Mouse (Mus musculus) T-helper 17 cell (primary cell): Measurements from ENCODE around the gene Lsg1.

Experiments used
- in situ Hi-C, 2 experiments: fragments of 300-600 bp; cut with MboI, MseI; formaldehyde crosslinking; loops; 1 replicate in 1 of 2; 2 replicates in 1 of 2; pipeline ENCODE4 v1.15.1; 2025; ENCODE audit warnings: high pct_unique_total_duplicates in 2 of 2

The Lsg1 gene

DNA sequence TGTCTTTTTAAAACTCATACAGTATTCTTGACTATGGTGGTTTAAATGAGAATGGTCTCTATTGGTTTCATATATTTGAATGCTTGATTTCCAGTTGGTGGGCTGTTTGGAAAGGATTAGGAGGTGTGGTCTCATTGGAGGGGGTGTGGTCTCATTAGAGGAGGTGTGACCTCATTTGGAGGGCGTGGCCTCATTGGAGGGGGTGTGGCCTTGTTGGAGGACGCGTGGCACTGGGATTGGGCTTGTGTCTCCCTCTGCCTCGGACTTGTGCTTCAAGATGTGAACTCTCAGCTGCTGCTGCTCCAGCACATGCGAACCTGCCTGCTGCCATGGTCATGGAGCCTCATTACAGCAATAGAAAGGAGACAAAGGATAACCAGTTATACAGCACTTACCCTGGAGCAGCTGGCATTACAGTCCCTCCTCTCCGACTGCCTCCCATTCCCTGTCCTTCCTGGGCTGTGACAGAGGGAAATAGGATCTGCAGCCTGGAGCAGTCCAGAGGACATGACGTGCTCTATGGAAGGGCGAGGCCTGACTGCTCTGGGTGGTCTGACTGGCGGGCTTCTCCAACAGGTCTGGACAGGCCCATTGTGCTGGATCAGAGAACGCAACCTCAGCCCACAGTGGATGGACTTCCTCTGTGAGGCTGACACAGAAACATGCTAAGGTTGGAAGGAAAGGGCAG lies 65.0 kb downstream of the Lsg1 start:
- in situ Hi-C loops: loop anchor here (5.0 kb wide), 2 partner anchors 150 to 270 kb away; no protein-coding TSS in a partner anchor

DNA sequence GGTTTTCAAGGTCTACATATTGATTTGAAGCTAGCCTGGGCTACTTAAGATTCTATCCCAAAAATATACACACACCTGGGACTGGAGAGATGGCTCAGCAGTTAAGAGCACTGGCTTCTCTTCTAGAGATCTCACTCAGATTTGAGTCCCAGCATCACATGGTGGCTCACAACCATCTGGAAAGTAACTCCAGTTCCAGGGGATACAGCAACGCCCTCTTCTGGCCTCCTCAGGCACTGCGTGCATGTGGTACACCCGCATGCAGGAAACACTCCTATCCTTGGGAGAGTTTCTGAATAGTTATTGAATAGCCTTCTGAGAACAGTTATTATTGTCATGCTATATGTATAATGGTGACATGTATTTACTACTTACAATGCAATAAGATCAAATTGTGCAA lies 66.2 kb downstream of the Lsg1 start:
- in situ Hi-C loops: loop anchor here (5.0 kb wide), 2 partner anchors 149 to 269 kb away; no protein-coding TSS in a partner anchor

DNA sequence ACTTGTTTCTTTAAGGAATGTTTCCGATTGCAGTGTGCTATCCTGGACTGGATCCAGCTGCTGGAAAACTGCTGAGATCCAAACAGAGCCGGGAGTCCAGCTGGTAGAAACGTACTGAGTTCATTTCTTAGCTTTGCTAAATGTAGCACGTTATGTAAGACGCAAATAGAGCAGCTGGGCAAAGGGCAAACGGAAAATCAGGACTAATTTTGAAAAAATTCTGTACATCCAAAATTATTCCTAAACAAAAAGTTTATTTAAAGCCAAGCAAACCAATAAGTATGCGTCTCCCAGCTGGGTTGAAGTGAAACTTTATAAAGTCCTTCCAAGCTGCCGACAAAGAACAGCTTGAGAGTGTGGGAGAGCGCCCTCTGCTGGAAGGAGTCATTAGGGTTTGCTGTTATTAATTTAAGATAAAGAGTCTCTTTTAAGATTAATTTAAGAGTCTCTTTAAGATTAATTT lies 67.0 kb downstream of the Lsg1 start:
- in situ Hi-C loops: loop anchor here (5.0 kb wide), 2 partner anchors 148 to 268 kb away; no protein-coding TSS in a partner anchor

DNA sequence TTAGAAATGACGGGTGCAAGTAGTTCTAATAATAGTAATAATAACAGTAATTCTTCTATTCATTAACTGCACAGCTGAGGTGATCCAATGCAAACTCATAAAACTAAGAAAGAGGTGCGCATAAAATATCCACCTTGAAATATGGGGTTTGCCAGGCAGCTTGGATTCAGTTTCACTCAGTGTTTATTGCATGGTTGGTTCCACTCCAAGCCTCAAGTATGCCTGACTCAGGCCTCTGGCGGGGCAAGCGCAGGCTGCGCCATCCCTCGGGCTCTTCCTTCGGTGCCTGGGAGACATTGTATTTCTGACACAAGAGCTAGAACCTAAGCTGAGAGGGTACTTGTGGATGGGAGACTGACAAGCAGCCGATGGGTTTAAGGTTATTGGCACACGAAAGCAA lies 68.8 kb downstream of the Lsg1 start:
- in situ Hi-C loops: no loop called here

DNA sequence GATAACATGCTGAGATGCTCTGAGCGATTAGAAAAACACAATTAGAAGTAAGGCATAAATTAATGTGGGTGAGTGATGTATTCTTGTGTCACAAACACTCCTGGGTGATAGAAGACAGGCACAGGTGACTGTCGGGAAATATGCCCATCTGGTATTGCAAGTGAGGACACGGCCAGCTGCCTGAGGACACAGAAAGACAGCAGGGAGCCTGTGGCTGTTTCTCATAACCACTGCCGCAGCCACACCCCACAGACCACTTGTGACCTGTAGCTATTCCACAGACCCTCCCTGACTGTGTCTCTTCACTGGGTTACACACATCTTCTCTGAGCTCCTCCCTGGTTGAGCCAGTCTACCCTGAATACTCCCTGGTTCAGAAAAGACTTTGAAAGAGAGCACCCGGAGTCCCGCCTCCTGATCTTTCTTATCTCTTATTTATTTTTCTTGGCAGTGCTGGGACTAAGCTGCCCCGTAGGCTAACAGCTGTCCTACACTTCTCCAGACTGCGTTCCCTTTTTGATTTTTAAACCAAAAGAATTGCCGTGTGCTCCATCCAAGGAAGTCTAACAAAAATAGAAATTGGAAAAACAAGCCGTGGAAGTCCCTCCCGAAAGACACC lies 69.6 kb downstream of the Lsg1 start:
- in situ Hi-C loops: no loop called here

DNA sequence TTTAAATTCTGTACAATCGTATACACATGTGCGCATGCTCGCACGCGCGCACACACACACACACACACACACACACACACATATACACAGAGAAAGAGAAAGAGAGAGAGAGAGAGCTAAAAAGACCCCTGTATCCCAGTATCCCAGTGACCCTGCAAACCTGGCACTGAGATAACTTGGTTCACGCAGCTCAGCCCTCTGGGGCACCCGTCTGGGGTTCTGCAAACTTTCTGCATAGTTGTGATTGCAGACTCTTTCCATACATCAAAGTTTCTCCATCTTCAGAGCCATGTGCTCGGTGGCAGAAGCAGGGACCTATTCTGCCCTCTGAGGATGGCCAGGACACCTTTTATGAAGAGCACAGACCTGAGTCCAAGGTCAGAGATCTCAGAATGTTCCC lies 70.4 kb downstream of the Lsg1 start:
- in situ Hi-C loops: no loop called here

DNA sequence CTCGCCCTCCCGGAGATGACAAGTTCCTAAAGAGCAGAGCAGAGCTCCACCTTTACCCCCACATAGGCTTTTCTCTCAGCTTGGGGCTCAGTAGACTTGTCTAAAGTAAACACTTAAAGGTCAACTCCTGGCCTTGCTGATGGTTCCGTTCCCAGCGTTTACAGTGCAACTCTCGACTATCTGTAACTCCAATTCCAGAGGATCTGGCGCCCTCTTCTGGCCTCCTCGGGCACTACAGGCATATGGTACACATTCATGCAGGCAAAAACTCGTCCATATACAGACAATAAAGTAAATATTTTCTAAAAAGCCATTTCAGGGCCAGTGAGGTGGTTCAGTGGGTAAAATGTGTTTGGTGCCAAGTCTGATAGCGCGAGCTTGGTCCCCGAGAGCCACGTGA lies 72.0 kb downstream of the Lsg1 start:
- in situ Hi-C loops: no loop called here

DNA sequence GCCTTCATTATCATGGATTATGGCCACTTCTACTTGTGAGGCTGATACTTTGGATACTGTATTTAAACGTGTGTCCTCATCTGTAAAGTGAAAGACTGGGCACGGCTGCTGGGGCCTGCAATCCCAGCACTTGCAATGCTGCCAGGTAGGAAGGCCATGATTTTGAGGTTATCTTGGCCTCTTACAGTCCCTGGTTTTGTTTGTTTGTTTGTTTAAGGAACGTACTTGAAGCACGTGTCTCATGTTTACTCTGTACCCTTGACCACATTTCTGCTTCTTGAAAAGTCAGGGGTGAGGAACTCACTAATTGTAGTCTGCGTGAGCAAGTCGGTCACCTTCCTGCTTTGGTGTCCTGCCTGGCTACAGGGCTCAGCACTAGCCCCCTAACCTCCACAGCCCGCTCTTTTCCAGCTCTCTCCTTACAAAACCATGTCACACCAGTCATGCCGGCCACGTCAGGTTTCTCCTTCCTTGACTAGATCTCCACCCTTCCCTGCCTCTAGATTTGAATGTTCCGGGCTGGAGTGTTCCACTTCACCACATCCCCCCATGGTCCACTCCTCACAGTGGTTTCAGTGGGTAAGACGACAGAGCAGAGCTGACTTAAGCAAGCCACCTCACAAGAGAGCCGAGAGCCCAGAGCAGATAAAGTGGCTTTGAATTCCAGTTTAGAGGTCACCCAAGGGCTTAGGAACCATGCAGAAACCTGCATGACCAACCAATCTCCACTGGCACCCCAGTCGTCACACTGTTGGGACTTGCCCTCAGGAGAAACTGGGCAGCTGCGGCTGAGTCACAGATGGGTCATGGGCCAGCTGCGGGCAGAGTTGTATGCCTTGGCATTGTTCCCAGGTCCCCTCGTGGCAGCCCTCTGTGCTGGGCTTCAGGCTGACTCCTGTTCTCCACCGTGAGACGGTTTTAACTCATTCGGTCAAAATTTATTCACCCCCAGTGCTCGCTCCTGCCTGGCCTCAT lies 74.1 kb downstream of the Lsg1 start:
- in situ Hi-C loops: no loop called here

DNA sequence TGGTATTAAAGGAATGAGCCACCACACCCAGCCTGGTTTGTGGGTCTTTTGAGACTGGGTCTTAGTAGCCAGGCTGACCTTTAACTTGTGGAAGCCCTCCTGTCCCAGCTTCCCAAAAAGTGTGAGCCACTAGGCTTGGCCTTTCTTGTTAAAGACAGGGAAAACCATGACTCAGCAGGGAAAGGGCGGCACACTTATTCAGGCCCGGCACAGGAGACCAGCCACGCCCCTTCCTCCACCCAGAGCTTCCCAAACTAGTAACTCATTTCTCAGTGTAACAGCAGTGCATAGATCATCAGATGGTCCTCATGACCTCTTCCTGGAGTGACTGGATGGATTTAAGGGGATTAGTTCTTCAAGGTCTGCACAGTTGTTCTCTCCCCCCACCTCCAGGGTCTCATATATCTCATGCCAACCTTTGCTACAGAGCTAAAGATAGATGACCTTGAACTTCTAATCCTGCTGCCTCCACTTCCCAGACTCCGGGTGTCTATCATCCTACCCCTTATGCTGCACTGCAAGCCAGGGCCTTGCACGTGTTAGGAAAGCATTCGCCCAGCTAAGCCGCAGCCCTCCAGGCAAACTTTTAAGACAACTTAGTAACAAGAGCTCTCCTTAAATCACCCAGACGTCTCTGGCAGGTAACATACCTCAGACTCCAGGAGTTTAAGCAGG lies 74.9 kb downstream of the Lsg1 start:
- in situ Hi-C loops: no loop called here

DNA sequence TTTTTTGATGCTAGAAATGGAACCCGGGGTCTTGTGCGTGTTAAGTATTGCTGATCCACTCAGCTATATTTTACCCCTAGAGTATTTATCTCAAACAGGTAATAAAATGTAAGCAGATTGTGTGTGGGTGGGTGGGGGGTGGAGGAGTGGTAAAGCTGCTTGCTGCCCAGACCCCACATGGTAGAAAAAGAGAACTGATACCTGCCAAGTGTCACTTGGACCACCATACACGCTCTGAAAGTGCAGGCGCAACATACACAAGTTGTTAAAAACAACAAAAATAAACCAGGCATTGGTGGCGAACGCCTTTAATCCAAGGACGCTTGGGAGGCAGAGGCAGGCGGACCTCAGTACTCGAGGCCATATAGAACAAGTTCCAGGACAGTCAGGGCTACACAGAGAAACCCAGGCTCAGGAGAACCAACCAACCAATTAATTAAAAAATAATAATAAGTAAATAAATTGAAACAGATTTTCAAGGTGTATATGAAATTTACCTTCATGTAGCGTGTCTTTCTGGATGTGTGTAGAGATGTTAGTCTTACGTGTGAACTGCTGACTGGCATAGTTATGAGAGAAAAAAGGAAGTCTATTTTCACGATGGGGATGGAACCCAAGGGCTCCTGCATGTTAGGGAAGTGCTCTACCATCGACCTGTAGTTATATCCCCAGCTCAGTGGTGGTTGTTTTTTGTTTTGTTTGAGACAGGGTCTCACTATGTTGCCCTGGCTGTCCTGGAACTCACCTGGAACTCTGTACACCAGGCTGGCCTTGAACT lies 75.6 kb downstream of the Lsg1 start:
- in situ Hi-C loops: no loop called here

DNA sequence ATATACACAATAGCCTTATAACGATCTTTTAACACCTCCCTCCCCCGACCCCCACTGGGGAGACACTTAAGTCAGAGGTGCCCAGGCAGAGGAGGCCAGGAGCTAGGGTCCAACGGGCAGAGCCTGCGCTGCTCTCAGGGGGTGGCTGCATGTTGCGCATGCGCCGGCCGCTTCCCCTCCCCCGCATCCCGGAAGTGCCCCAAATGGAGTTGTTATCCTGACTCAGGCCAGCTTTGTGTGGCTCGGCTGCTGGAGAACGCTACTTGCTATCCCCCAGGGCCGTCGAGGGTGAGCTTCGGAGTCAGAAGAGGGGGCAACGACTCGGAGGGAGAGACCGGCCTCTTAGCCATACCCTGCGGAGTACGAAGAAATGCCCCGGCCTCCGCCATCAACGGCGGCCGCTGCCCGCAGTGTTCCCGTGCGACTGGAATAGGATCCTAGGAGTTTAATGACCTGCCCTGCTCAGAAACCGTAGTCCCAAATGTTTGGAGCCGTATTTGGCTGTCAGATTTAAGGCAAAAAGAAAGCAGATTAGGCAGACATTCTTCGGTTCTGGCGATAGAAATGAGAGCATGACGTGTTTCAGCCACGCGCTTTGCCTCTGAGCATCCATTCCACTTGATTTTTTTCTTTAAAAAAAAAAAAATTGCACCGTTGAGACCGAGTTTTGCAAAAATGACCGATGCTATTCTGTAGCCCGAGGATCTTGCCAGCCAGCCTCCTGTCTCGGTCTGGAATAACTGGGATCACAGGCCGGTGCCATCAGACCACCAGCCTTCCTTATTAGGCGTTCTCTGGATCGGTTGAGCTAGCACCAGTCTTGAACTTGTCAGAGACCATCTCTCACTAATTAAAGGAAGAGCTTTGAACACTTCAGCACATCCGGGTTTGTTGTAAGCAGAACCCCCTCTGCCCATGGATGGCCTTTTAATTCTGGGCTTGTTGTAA lies 76.6 kb downstream of the Lsg1 start:
- in situ Hi-C loops: no loop called here
